Mouse (Mus musculus) adrenal gland, postnatal 36 days (tissue): Measurements from ENCODE around the gene Dtx3. TPM values are rescaled to one million over a fixed set of nuclear protein-coding genes. Genes with fewer than 3 reads are reported as not detected.
"Not testable (repeated sequence)": the region's sequence is repeated elsewhere in the genome, so short reads cannot be mapped to it uniquely, and the experiment has no call there.

Experiments
- DNase-seq, 2 experiments: peaks; one replicate each; pipeline ENCODE4 v3.0.0; 2021; ENCODE audit warnings: mixed read lengths in 1 of 2
- total RNA-seq, 2 experiments: library from RNA; stranded (reverse); gene quantifications; 2 replicates each; pipeline ENCODE4 v1.2.3; 2021

Gene Dtx3
- total RNA-seq, 2 experiments from 2014 or later: 52.4 to 71.7 TPM

GRCm38 (mm10) chr10:127205373-127205772 is 9.8 kb upstream of the Dtx3 start:
- DNase-seq: no peak

- DNase-seq: no peak
These were observed 9.1 kb upstream of the Dtx3 start for GRCm38 (mm10) chr10:127204589-127204988.

- DNase-seq: no peak
These were observed 7.6 kb upstream of the Dtx3 start for GRCm38 (mm10) chr10:127203106-127203505.

- no peak for DNase-seq
These were observed 4.8 kb upstream of the Dtx3 start for GRCm38 (mm10) chr10:127200279-127200678.

- DNase-seq: no peak
These were observed 3.9 kb upstream of the Dtx3 start for GRCm38 (mm10) chr10:127199474-127199873.

- no peak for DNase-seq
These were observed 3.5 kb upstream of the Dtx3 start for GRCm38 (mm10) chr10:127199068-127199467.

GRCm38 (mm10) chr10:127198492-127198891 is 3.0 kb upstream of the Dtx3 start:
- DNase-seq: no peak

GRCm38 (mm10) chr10:127197505-127198110 is 2.1 kb upstream of the Dtx3 start:
- DNase-seq: peak in 1 of 2 experiments; percentile 13

- DNase-seq: no peak
These were observed 1.6 kb upstream of the Dtx3 start for GRCm38 (mm10) chr10:127197104-127197503.

- peak; percentile 68 to 74 for DNase-seq
These were observed 864 bp upstream of the Dtx3 start for GRCm38 (mm10) chr10:127196392-127196791.

- peak; percentile 80 to 86 for DNase-seq
These were observed 850 bp downstream of the Dtx3 start for GRCm38 (mm10) chr10:127194428-127195327.

- DNase-seq: no peak
These were observed 2.5 kb downstream of the Dtx3 start for GRCm38 (mm10) chr10:127193011-127193410.

- DNase-seq: not testable (repeated sequence)
These were observed 3.5 kb downstream of the Dtx3 start for GRCm38 (mm10) chr10:127192057-127192328.

GRCm38 (mm10) chr10:127191191-127192056 is 4.1 kb downstream of the Dtx3 start:
- DNase-seq: no peak

GRCm38 (mm10) chr10:127190398-127191190 is 4.9 kb downstream of the Dtx3 start:
- DNase-seq: no peak

GRCm38 (mm10) chr10:127189651-127190381 is 5.7 kb downstream of the Dtx3 start, which contains the start of gene Arhgef25:
TSS of gene Arhgef25 (minus strand) at chr10:127190083.
- peak; percentile 47 to 71 for DNase-seq

GRCm38 (mm10) chr10:127189116-127189650 is 6.3 kb downstream of the Dtx3 start:
- peak; percentile 26 to 49 for DNase-seq

- peak; percentile 62 to 82 for DNase-seq
These were observed 6.9 kb downstream of the Dtx3 start for GRCm38 (mm10) chr10:127188465-127189115.

GRCm38 (mm10) chr10:127188079-127188453 is 7.5 kb downstream of the Dtx3 start:
- no peak for DNase-seq
